Mouse (Mus musculus) neural tube, embryonic 12.5 days (tissue): ENCODE measurements around the gene Vangl1. TPM values are rescaled to one million over a fixed set of nuclear protein-coding genes. Genes with fewer than 3 reads are reported as not detected.
"Not testable (repeated sequence)": the region's sequence is repeated elsewhere in the genome, so short reads cannot be mapped to it uniquely, and the experiment has no call there.

ENCODE experiments used
- ATAC-seq: fragments of 200-750 bp; cut with Nextera tagmentation; 2 replicates; pipeline ENCODE4 v1.8.0; 2017; ENCODE audit warnings: low read depth, mild to moderate bottlenecking, moderate TSS enrichment, moderate library complexity; ENCODE audit not compliant: low FRiP score
- H3K27ac ChIP-seq: fragments of 300-500 bp; sonication (generic); 2 replicates; pipeline ENCODE4 v1.5.1; 2016
- H3K27me3 ChIP-seq: fragments of 300-500 bp; sonication (generic); replicated peaks from 2 replicates; pipeline ENCODE4 v1.6.1; 2016; ENCODE audit warnings: mild to moderate bottlenecking
- H3K36me3 ChIP-seq: fragments of 300-500 bp; sonication (generic); 2 replicates; pipeline ENCODE4 v1.6.1; 2016; ENCODE audit warnings: mild to moderate bottlenecking
- H3K4me1 ChIP-seq: fragments of 300-500 bp; sonication (generic); 2 replicates; pipeline ENCODE4 v1.6.1; 2016
- H3K4me2 ChIP-seq: fragments of 300-500 bp; sonication (generic); replicated peaks from 2 replicates; pipeline ENCODE4 v1.6.1; 2016; ENCODE audit warnings: mild to moderate bottlenecking
- H3K4me3 ChIP-seq: fragments of 300-500 bp; sonication (generic); 2 replicates; pipeline ENCODE4 v1.5.1; 2016
- H3K9ac ChIP-seq: fragments of 300-500 bp; sonication (generic); 2 replicates; pipeline ENCODE4 v1.6.1; 2016; ENCODE audit warnings: mild to moderate bottlenecking
- H3K9me3 ChIP-seq: fragments of 300-500 bp; sonication (generic); 2 replicates; pipeline ENCODE4 v1.6.1; 2016; ENCODE audit warnings: mild to moderate bottlenecking
- WGBS: fragments of 180-500 bp; shearing (Covaris S2); methylation state at CpG from one replicate; pipeline ENCODE4 v1.1.7; 2016; 5-methylcytosine and 5-hydroxymethylcytosine counted together
- polyA plus RNA-seq: library from polyadenylated mRNA; unstranded; fragments of >200 nt; fragmentation: Nextera tagmentation; extraction: Ambion mirVana; gene quantifications from 2 replicates; pipeline ENCODE4 v1.2.1, GENCODE M21; 2016

Vangl1 gene
- polyA plus RNA-seq, 1 experiment from 2014 or later, result 14.9 TPM

DNA sequence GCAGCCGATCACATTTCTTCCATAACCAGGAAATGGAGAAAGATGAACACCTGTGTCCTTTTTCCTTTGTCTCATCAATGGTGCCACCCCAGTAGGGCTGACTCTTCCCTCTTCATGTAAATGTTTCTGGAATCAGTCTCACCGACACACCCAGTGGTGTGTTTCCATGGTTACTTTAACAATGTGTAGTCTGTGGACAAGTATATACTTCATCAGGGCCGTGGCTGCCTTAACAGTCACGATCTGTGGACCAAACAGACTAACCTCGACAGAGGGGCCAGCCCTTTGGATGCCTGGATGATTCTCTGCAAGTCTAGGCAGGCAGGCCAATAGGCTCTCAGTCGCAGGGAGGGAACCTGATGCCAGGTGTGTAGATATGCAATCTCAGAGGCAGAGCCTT, 8.4 kb upstream of the Vangl1 start:
- H3K4me3 ChIP-seq, result no peak overlapping the region
- H3K27me3 ChIP-seq, result no peaks in the 10 kb centered on the region; the same call in 1 of the 2 replicates
- no peak overlapping the region for H3K27ac ChIP-seq
- H3K4me1 ChIP-seq, result no peaks in the 10 kb centered on the region
- no peaks in the 10 kb centered on the region for H3K9me3 ChIP-seq
- no peak for ATAC-seq
- H3K36me3 ChIP-seq, result no peaks in the 10 kb centered on the region
- 59% methylated on average over 6 of the region's 6 CpGs for WGBS
- H3K9ac ChIP-seq, result no peak overlapping the region
- no peak overlapping the region for H3K4me2 ChIP-seq

DNA sequence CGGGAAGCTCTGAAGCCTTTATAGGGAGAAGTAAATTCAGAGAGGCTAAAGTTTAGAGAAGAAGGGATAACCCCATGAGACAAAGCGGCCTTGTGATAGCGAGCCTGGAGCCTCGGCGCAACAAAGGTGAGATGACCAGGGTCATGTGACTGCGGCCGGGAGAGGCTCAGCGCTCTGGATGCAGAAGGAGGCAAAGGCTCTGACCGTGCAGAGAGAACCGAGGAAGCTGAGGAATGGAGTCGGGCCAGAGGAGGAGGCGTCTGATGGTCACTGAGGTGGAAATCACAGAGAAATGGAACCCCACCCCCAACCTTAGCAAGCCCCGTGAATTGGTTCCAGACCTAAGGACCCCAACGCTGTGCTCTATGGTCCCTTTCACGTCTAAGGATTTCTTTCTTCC, 7.8 kb upstream of the Vangl1 start:
- no peak overlapping the region for H3K9ac ChIP-seq
- no peak overlapping the region for H3K27ac ChIP-seq
- H3K4me1 ChIP-seq, result no peaks in the 10 kb centered on the region
- no peak for ATAC-seq
- 91% methylated on average over 15 of the region's 15 CpGs for WGBS
- no peaks in the 10 kb centered on the region for H3K9me3 ChIP-seq
- no peak overlapping the region for H3K4me2 ChIP-seq
- H3K36me3 ChIP-seq, result no peaks in the 10 kb centered on the region
- H3K4me3 ChIP-seq, result no peak overlapping the region
- no peaks in the 10 kb centered on the region; the same call in 1 of the 2 replicates for H3K27me3 ChIP-seq

DNA sequence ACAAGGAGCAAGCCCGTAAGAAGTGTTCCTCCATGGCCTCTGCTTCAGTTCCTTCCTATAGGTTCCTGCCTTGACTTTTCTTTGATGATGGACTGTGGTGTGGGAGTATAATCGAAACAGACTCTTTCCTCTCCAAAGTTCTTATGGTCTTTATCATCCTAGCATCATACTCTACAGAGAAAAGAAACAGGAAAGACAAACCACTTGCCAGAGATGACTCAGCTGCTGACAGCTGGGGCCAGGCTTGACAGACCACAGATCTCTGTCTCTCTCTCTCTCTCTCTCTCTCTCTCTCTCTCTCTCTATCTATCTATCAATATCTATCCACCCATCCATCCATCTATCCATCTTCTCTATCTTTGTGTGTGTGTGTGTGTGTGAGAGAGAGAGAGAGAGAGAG, 6.8 kb upstream of the Vangl1 start:
- WGBS, result 92% methylated on average over 2 of the region's 2 CpGs

DNA sequence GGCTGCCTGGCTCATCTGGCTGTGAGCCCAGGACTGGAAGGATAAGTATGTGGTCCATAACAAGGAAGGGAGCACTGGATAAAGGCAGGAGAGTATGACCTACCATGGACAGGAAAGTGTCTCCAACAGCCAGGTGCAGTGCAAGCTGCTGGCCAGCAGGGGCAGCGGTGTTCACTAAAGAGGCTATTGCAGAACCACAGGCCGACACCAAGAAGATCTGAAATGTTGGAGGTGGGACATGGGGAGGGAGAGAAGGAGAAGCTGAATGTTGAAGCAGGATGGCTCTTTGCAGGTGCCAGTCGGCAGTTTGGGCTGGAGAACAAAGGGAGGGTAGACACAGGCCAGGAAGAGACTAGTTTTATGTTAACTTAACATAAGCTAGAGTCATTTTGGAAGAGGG, 6.3 kb upstream of the Vangl1 start:
- ATAC-seq, result no peak
- Histone ChIP-seq H3K9ac (no peak overlapping the region), H3K9me3 (no peaks in the 10 kb centered on the region), H3K36me3 (no peaks in the 10 kb centered on the region), H3K4me1 (0 out of 2 replicates have a peak, but pooled peaks cover under 1% of the 10 kb centered on the region), H3K27ac (no peak overlapping the region), H3K27me3 (peaks cover 6% of the 10 kb centered on the region), H3K4me2 (no peak overlapping the region), H3K4me3 (no peak overlapping the region)
- 71% methylated on average over 3 of the region's 3 CpGs for WGBS

More for the DNA sequence above, 6.8 kb upstream of the Vangl1 start:
- H3K4me3 ChIP-seq, result no peak overlapping the region
- H3K27ac ChIP-seq, result no peak overlapping the region
- H3K9me3 ChIP-seq, result no peaks in the 10 kb centered on the region
- no peak overlapping the region for H3K9ac ChIP-seq
- no peak overlapping the region for H3K4me2 ChIP-seq
- ATAC-seq, result no peak
- H3K4me1 ChIP-seq, result no peaks in the 10 kb centered on the region
- H3K27me3 ChIP-seq, result peaks cover under 1% of the 10 kb centered on the region; the same call in 1 of the 2 replicates
- no peaks in the 10 kb centered on the region for H3K36me3 ChIP-seq

DNA sequence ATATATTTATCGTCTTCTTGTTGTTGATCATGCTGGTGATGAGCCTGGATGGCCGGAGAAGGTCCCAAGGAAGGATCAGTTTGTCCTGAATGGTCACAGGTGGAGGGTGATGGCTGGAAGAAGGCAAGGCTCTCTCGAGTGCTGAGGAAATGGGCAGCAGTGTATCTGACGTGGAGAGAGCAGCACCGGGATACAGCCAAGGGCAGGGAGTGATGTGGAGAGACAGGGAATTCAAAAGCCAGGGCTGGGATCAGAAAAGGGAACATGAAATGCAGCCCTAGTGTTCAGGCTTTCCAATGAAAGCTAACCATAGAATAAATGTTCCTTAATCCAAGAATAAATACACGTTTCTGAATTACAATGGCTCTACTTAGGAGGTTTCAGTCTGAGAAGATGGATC, 4.4 kb upstream of the Vangl1 start:
- Histone ChIP-seq H3K4me2 (no peak overlapping the region), H3K36me3 (no peaks in the 10 kb centered on the region), H3K27ac (no peak overlapping the region), H3K27me3 (peaks cover 14% of the 10 kb centered on the region), H3K4me3 (no peak overlapping the region), H3K4me1 (peaks cover 15% of the 10 kb centered on the region), H3K9me3 (no peaks in the 10 kb centered on the region), H3K9ac (no peak overlapping the region)
- ATAC-seq, result no peak
- WGBS, result 81% methylated on average over 6 of the region's 6 CpGs

DNA sequence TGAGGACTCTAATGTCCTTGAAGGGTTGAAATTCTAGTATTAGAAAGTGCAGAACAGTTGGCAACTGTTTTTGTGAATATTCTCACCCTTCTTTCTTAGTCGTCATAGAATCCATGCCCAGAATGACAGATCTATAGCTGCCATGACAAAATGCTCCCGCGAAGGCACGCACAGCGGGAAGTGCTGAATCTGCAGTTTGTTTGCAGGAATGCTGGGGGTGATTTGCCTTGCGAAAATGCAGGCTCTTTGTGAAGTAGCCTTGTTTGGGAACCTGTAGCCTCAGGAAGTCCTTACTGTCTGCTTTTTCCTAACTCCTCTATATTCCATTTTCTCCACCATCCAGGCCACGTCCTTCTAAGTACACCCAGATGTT, 951 bp upstream of the Vangl1 start:
- Histone ChIP-seq H3K27ac (no peak overlapping the region), H3K9ac (no peak overlapping the region), H3K4me3 (no peak overlapping the region), H3K4me2 (peak overlapping the region; percentile 94), H3K27me3 (peaks cover 25% of the 10 kb centered on the region), H3K4me1 (peaks cover 24% of the 10 kb centered on the region), H3K9me3 (no peaks in the 10 kb centered on the region), H3K36me3 (no peaks in the 10 kb centered on the region)
- WGBS, result 7% methylated on average over 7 of the region's 7 CpGs
- no peak for ATAC-seq

DNA sequence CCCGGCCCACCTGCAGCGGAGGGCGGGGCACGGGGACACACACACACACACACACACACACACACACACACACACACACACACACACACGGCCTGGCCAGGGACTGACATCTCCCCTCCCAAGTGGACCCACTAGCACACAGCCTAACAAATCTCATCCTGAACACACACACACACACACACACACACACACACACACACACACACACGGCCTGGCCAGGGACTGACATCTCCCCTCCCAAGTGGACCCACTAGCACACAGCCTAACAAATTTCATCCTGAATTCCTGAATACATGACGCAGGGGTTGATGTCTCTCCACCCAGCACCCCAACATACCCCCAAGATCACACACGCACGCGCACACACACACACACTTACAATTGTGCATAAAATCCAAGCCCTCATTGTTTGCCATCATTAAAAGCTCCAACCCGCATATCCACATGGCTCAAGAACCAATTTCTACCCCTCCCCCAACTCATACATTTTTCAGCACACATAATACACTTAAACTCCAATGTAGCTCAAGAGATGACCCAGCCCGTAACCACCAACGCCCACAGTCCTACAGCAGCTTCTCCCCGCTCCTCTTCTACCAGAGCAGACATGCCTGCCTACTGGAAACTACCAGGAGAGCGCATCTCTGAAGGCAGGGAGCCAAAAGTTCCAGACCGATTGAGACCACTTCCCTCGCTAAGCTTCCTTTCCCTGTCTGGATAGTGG, 403 bp upstream of the Vangl1 start:
- ATAC-seq, result peak; percentile 30
- Histone ChIP-seq H3K9ac (peak overlapping the region; percentile 69), H3K4me2 (peak overlapping the region; percentile 94), H3K27me3 (peaks cover 25% of the 10 kb centered on the region), H3K4me3 (peak overlapping the region; percentile 61), H3K4me1 (peaks cover 27% of the 10 kb centered on the region), H3K27ac (0 out of 2 replicates have a peak overlapping the region, but pooled peaks have one; percentile 37)
- H3K36me3 ChIP-seq, H3K9me3 ChIP-seq: not testable (repeated sequence)
- 11% methylated on average over 13 of the region's 17 CpGs for WGBS

DNA sequence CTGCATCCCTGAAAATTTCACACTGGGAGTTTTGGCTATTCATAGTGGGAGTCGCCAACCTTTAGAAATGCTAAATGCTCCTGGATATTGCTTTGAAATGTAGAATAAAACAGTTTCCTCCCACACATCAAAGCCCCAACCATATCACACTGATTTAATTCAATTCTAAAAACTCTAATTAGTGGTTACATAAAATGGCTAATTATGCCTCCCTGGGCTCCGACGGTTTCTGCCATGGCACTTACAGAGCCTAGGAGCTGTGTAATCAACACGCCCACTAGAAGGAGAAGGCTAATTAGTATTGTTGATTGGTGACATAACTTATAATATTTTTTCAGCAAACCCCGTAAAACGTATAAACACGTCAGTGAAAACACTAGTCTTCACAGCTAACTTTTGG, 1.4 kb downstream of the Vangl1 start:
- peak overlapping the region; percentile 69; the same call in 1 of the 2 replicates for H3K9ac ChIP-seq

DNA sequence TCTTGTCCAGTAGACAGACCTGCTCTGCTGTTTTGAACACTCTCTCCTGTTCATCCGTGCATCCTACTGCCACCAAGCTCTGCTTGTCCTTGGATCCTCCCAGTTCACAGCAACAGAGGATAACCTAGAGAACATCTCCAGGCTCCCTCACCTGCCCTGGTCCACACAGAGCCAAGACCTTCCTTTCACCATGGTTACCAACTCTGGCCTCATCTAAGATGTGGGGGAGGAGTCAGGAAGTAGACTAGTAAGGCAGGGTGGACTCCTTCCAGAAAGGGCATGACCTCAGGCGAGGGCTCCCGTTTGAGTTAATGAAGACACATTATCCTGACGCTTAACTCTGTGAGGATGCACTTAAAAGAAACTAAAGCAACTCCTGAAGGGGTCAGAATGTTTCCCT, 4.5 kb downstream of the Vangl1 start:
- no peak overlapping the region for H3K9ac ChIP-seq
- H3K4me1 ChIP-seq, result peaks cover 49% of the 10 kb centered on the region
- H3K4me3 ChIP-seq, result no peak overlapping the region
- H3K36me3 ChIP-seq, result no peaks in the 10 kb centered on the region
- no peak overlapping the region for H3K4me2 ChIP-seq
- 33% methylated on average over 4 of the region's 4 CpGs for WGBS
- no peak for ATAC-seq
- H3K27me3 ChIP-seq, result peaks cover 27% of the 10 kb centered on the region
- H3K27ac ChIP-seq, result no peak overlapping the region
- H3K9me3 ChIP-seq, result no peaks in the 10 kb centered on the region

More for the DNA sequence above, 1.4 kb downstream of the Vangl1 start:
- WGBS, result 3% methylated on average over 7 of the region's 7 CpGs
- Histone ChIP-seq H3K27ac (no peak overlapping the region), H3K4me2 (peak overlapping the region; percentile 94), H3K4me3 (peak overlapping the region; percentile 61), H3K4me1 (peaks cover 40% of the 10 kb centered on the region), H3K9me3 (no peaks in the 10 kb centered on the region), H3K36me3 (no peaks in the 10 kb centered on the region), H3K27me3 (peaks cover 31% of the 10 kb centered on the region)
- ATAC-seq, result no peak

DNA sequence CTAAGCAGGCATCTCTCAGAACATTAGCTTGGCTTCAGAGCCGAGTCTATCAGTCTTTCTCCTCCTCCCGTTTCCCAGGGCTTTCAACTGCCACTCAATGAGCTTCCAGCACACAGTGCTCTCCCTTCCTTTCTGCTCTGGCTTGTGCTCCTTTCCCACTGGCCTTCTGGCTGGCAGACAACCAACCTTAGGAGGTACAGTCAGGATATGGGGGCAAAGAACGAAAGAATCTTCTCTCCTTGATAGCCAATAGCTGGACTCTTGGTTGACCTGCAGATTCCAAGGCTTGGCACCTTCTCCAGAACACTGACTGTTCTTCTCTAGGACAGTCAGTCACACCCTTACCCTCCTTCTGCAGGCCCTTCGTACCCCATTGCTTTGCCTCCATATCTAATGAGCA, 5.3 kb downstream of the Vangl1 start:
- no peak overlapping the region for H3K9ac ChIP-seq
- no peak overlapping the region for H3K27ac ChIP-seq
- H3K4me1 ChIP-seq, result peaks cover 54% of the 10 kb centered on the region
- no peaks in the 10 kb centered on the region for H3K36me3 ChIP-seq
- H3K9me3 ChIP-seq, result no peaks in the 10 kb centered on the region
- no peak for ATAC-seq
- H3K27me3 ChIP-seq, result peaks cover 27% of the 10 kb centered on the region
- no peak overlapping the region for H3K4me3 ChIP-seq
- no peak overlapping the region for H3K4me2 ChIP-seq
- WGBS, result 56% methylated on average over 4 of the region's 4 CpGs

DNA sequence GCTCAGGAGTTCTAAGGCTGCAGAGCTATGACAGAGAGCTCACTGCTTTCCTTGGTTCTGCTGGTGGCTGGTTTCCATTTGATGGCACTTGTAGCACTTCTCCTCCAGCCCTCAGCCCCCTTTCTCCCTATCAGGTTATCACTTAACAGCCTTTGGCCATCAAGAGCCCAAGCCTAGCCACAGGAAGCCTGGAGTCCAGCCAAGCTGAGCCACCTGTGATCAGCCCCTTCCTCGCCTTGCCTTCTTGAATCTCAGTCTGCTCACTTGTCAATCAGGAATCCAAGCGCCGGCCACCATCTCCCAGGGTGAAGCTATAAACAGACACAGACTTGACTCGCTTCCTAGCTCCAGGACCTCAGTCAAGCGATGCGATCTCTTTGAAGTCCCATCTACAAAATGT, 6.0 kb downstream of the Vangl1 start:
- Histone ChIP-seq H3K27ac (no peak overlapping the region), H3K27me3 (peaks cover 20% of the 10 kb centered on the region), H3K9ac (no peak overlapping the region), H3K4me1 (peaks cover 54% of the 10 kb centered on the region), H3K4me3 (no peak overlapping the region), H3K36me3 (no peaks in the 10 kb centered on the region), H3K4me2 (no peak overlapping the region), H3K9me3 (no peaks in the 10 kb centered on the region)
- no peak for ATAC-seq
- 31% methylated on average over 6 of the region's 6 CpGs for WGBS

DNA sequence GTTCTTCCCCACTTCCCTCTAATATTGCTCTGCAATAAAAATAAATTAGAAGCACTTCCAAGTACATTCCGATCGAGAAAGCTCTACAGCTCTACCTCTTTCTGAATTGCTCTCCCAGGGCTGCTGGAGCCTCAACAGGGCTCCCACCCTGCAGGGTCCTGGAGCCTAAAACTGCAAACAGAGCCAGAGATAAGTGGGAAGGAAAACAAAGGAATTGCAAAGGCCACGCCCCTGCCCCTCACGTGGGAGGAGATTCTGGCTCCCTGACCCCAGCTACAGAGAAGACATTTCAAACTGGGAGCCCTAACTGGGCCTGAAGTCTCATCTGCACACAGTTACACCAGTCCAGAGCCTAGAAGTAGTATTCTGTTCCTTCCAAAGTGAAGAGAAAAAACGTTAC, 6.7 kb downstream of the Vangl1 start:
- Histone ChIP-seq H3K4me2 (peak overlapping the region; percentile 28; the same call in 1 of the 2 replicates), H3K9ac (no peak overlapping the region), H3K36me3 (no peaks in the 10 kb centered on the region), H3K9me3 (no peaks in the 10 kb centered on the region), H3K4me1 (peaks cover 56% of the 10 kb centered on the region), H3K27me3 (peaks cover 16% of the 10 kb centered on the region), H3K27ac (no peak overlapping the region), H3K4me3 (no peak overlapping the region)
- WGBS, result 2% methylated on average over 5 of the region's 5 CpGs
- ATAC-seq, result no peak

DNA sequence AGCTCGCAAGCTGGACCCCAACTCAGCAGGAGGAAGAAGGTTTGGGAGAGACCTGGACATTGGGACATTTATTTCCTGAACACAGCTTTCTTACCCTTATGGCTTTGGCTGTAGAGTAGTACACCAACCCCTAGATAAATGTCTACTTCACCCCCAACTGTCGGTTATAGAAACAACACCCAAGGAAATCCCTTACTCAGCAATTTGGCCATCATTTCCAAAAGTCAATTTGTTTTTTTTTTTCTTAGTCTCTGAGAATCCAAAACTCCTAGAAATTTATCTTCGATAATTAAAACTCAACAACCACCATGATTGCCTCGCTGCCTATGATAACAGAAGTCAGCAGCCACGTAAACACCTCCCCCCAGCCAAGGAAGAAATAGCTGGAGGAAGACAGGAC, 7.3 kb downstream of the Vangl1 start:
- Histone ChIP-seq H3K27ac (no peak overlapping the region), H3K4me1 (peaks cover 61% of the 10 kb centered on the region), H3K9me3 (no peaks in the 10 kb centered on the region), H3K9ac (no peak overlapping the region), H3K36me3 (no peaks in the 10 kb centered on the region), H3K4me3 (no peak overlapping the region), H3K4me2 (0 out of 2 replicates have a peak overlapping the region, but pooled peaks have one; percentile 28), H3K27me3 (peaks cover 17% of the 10 kb centered on the region)
- no peak for ATAC-seq
- WGBS, result 64% methylated on average over 5 of the region's 5 CpGs
